Mouse (Mus musculus): ENCODE results near the gene Tmem9.

DNA sequence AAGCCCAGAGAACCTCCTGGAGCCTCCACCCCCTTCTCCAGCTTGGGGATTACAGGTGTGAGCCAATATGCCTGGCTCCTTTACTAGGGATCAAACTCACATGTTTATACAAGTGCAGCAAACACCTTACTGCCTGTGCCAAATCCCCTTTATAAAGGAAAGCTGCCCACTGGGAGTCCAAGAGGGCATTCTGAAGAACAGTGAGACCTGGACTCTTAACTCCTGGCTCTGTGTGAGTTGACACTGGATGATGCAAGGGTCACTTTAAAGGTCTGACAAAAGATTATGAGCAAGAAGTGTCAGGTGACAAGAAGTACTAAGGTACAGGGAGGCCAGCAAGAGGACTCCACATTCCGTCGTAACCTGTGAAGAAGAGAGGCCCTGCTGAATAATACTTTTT is 6.5 kb upstream of the Tmem9 start:
- no peak for TF ChIP-seq POLR2A (IDR thresholded peaks at IDR 0.05; ENCODE audit: low read depth, low read length)
- TF ChIP-seq CTCF (IDR thresholded peaks at IDR 0.05; ENCODE audit: extremely low read depth, insufficient read length, insufficient replicate concordance, low read depth, low read length), result no peak
